Mouse (Mus musculus) mouse embryonic stem cell (cell line): ENCODE measurements around the gene Gm5773.
"Not testable (repeated sequence)": the region's sequence is repeated elsewhere in the genome, so short reads cannot be mapped to it uniquely, and the experiment has no call there.

Experiments
- in situ Hi-C, 2 experiments: fragments of 300-500 bp; cut with MboI; formaldehyde crosslinking; loops; 1 replicate in 1 of 2; 3 replicates in 1 of 2; pipeline ENCODE4 v1.14.3; 2019 to 2020; ENCODE audit warnings: low sequenced_read_pairs in 2 of 2, low pct_unique_long_range_greater_than_20kb in 1 of 2, mixed read lengths in 1 of 2; ENCODE audit not compliant: unreplicated experiment in 1 of 2

Gene Gm5773

GRCm38 (mm10) chr3:93772700-93773099 lies at the start of gene Gm5773:
Gm5773 (plus strand) TSS chr3:93773000.
- in situ Hi-C loops = loop anchor here in 1 of 2 experiments (25.0 kb wide), 1 partner anchor 110 kb away; the partner anchor contains the start of gene Tdpoz2

GRCm38 (mm10) chr3:93745475-93745874 lies 27.3 kb upstream of the Gm5773 start:
- in situ Hi-C loops = not testable (repeated sequence)

GRCm38 (mm10) chr3:93754022-93754421 lies 18.8 kb upstream of the Gm5773 start:
- in situ Hi-C loops = loop anchor here in 1 of 2 experiments (25.0 kb wide), 1 partner anchor 92 kb away; the partner anchor contains the start of gene Tdpoz2

- in situ Hi-C loops = not testable (repeated sequence)
Measured at GRCm38 (mm10) chr3:93796098-93796497, 23.3 kb downstream of the Gm5773 start, which contains the start of gene Tdpoz4. Tdpoz4 (plus strand) TSS chr3:93796398.

- in situ Hi-C loops = loop anchor here (5.0 to 25.0 kb wide), 2 partner anchors 201 to 424 kb away; no protein-coding TSS in a partner anchor
Measured at GRCm38 (mm10) chr3:93813341-93813740, 40.5 kb downstream of the Gm5773 start.
